Mouse (Mus musculus) midbrain, embryonic 13.5 days (tissue): Measurements from ENCODE around the gene Elovl6. TPM values are rescaled to one million over a fixed set of nuclear protein-coding genes. Genes with fewer than 3 reads are reported as not detected.
A peak's percentile ranks its signal among the peaks of the same experiment; 100 is the strongest.

ENCODE experiments used
- ATAC-seq: fragments of 200-750 bp; cut with Nextera tagmentation; 2 replicates; pipeline ENCODE4 v1.8.0; 2017; ENCODE audit warnings: mild to moderate bottlenecking, moderate TSS enrichment, moderate library complexity
- H3K27ac ChIP-seq: fragments of 300-500 bp; sonication (generic); 2 replicates; pipeline ENCODE4 v1.5.1; 2015; ENCODE audit warnings: inconsistent platforms, mild to moderate bottlenecking, moderate library complexity
- H3K27me3 ChIP-seq: fragments of 300-500 bp; sonication (generic); 2 replicates; pipeline ENCODE4 v1.6.1; 2015; ENCODE audit warnings: mild to moderate bottlenecking, inconsistent platforms
- H3K36me3 ChIP-seq: fragments of 300-500 bp; sonication (generic); 2 replicates; pipeline ENCODE4 v1.6.1; 2015; ENCODE audit warnings: mild to moderate bottlenecking, inconsistent platforms
- H3K4me1 ChIP-seq: fragments of 300-500 bp; sonication (generic); replicated peaks from 2 replicates; pipeline ENCODE4 v1.6.1; 2015; ENCODE audit warnings: inconsistent platforms
- H3K4me2 ChIP-seq: fragments of 300-500 bp; sonication (generic); replicated peaks from 2 replicates; pipeline ENCODE4 v1.6.1; 2015; ENCODE audit warnings: moderate library complexity, mild to moderate bottlenecking, inconsistent platforms
- H3K4me3 ChIP-seq: fragments of 300-500 bp; sonication (generic); replicated peaks from 2 replicates; pipeline ENCODE4 v1.5.1; 2015; ENCODE audit warnings: mild to moderate bottlenecking, inconsistent platforms
- H3K9ac ChIP-seq: fragments of 300-500 bp; sonication (generic); replicated peaks from 2 replicates; pipeline ENCODE4 v1.6.1; 2015; ENCODE audit warnings: mild to moderate bottlenecking, inconsistent platforms
- H3K9me3 ChIP-seq: fragments of 300-500 bp; sonication (generic); 2 replicates; pipeline ENCODE4 v1.6.1; 2016; ENCODE audit warnings: mild to moderate bottlenecking, inconsistent platforms
- WGBS: fragments of 180-500 bp; shearing (Covaris S2); methylation state at CpG from one replicate; pipeline ENCODE4 v1.1.7; 2015; 5-methylcytosine and 5-hydroxymethylcytosine counted together
- polyA plus RNA-seq: library from polyadenylated mRNA; unstranded; fragments of >200 nt; fragmentation: Nextera tagmentation; extraction: Ambion mirVana; gene quantifications from 2 replicates; pipeline ENCODE4 v1.2.1, GENCODE M21; 2015

Elovl6 gene
- polyA plus RNA-seq, 1 experiment from 2014 or later = 31.2 TPM

DNA sequence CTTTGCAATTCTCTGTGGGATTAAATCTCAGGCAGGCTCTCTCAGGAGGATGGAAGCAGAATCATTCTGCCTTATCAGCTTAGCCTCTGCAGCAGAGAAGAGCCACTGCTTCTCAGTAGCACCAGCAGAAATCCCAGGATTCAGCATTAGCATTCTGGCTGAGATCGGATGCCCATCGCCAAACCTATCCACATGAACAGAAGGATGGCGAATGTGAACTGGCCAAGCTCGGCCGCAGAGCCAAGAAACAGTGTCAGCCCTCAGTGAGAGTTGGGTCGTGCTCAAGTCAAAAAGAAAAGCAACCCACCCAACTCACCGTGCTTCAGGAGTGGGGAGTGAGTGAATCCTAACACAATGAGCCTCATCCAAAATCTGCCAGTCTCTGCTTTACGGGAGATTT is 119.6 kb downstream of the Elovl6 start:
- WGBS = 90% methylated on average over 8 of the region's 8 CpGs
- Histone ChIP-seq H3K9me3 (no peaks in the 10 kb centered on the region), H3K4me2 (no peak overlapping the region), H3K4me3 (no peak overlapping the region), H3K27me3 (no peaks in the 10 kb centered on the region), H3K27ac (no peak overlapping the region), H3K4me1 (0 out of 2 replicates have a peak, but pooled peaks cover 4% of the 10 kb centered on the region), H3K9ac (no peak overlapping the region), H3K36me3 (no peaks in the 10 kb centered on the region)
- no peak for ATAC-seq

- no peaks in the 10 kb centered on the region for H3K36me3 ChIP-seq
- no peak overlapping the region for H3K9ac ChIP-seq
- H3K4me2 ChIP-seq = no peak overlapping the region
- H3K27me3 ChIP-seq = no peaks in the 10 kb centered on the region
- 0 out of 2 replicates have a peak, but pooled peaks cover 4% of the 10 kb centered on the region for H3K4me1 ChIP-seq
- 91% methylated on average over 4 of the region's 4 CpGs for WGBS
- H3K4me3 ChIP-seq = no peak overlapping the region
- ATAC-seq = no peak
- no peak overlapping the region for H3K27ac ChIP-seq
- H3K9me3 ChIP-seq = no peaks in the 10 kb centered on the region
These were observed 120.3 kb downstream of the Elovl6 start for GRCm38 (mm10) chr3:129652476-129652875.

- Histone ChIP-seq H3K4me1 (no peaks in the 10 kb centered on the region), H3K36me3 (no peaks in the 10 kb centered on the region), H3K27ac (no peak overlapping the region), H3K9ac (no peak overlapping the region), H3K9me3 (no peaks in the 10 kb centered on the region), H3K27me3 (no peaks in the 10 kb centered on the region), H3K4me2 (no peak overlapping the region), H3K4me3 (no peak overlapping the region)
- no peak for ATAC-seq
- WGBS = 80% methylated on average over 4 of the region's 4 CpGs
These were observed 124.4 kb downstream of the Elovl6 start for GRCm38 (mm10) chr3:129656540-129656939.

GRCm38 (mm10) chr3:129657222-129657621 is 125.1 kb downstream of the Elovl6 start:
- Histone ChIP-seq H3K9ac (no peak overlapping the region), H3K27ac (no peak overlapping the region), H3K4me1 (no peaks in the 10 kb centered on the region), H3K27me3 (no peaks in the 10 kb centered on the region), H3K4me3 (no peak overlapping the region), H3K36me3 (no peaks in the 10 kb centered on the region), H3K4me2 (no peak overlapping the region), H3K9me3 (no peaks in the 10 kb centered on the region)
- 89% methylated on average over 9 of the region's 9 CpGs for WGBS
- no peak for ATAC-seq

- no peak overlapping the region for H3K9ac ChIP-seq
These were observed 125.6 kb downstream of the Elovl6 start for GRCm38 (mm10) chr3:129657775-129658174.

DNA sequence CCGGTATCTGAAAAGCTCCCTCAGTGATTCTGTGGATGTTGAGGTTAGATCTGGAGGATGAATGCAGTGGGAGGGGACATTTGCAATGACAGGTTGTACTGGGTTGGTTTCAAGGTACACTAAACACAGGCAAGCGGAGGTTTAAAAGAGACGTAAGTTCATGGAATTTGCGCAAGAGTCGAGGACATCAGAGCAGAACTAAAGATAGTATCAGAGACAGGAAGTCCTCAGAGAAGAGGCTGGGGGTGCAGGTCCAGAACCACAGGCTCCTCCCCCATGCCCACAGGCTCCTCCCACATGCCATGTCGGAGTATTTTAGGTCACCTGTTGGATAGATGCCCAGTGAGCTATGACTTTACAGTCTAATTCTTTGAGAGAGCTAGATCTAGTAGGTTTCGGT is 126.6 kb downstream of the Elovl6 start:
- Histone ChIP-seq H3K4me3 (no peak overlapping the region), H3K27ac (no peak overlapping the region), H3K36me3 (no peaks in the 10 kb centered on the region), H3K27me3 (no peaks in the 10 kb centered on the region), H3K4me1 (no peaks in the 10 kb centered on the region), H3K9ac (no peak overlapping the region), H3K9me3 (0 out of 2 replicates have a peak, but pooled peaks cover 3% of the 10 kb centered on the region), H3K4me2 (no peak overlapping the region)
- WGBS = 93% methylated on average over 7 of the region's 7 CpGs
- no peak for ATAC-seq

More at GRCm38 (mm10) chr3:129657775-129658174, 125.6 kb downstream of the Elovl6 start:
- no peak overlapping the region for H3K4me2 ChIP-seq
- 0 out of 2 replicates have a peak, but pooled peaks cover under 1% of the 10 kb centered on the region for H3K9me3 ChIP-seq
- H3K4me3 ChIP-seq = no peak overlapping the region
- H3K27ac ChIP-seq = no peak overlapping the region
- H3K36me3 ChIP-seq = no peaks in the 10 kb centered on the region
- H3K27me3 ChIP-seq = no peaks in the 10 kb centered on the region
- 92% methylated on average over 11 of the region's 11 CpGs for WGBS
- no peaks in the 10 kb centered on the region for H3K4me1 ChIP-seq
- no peak for ATAC-seq

DNA sequence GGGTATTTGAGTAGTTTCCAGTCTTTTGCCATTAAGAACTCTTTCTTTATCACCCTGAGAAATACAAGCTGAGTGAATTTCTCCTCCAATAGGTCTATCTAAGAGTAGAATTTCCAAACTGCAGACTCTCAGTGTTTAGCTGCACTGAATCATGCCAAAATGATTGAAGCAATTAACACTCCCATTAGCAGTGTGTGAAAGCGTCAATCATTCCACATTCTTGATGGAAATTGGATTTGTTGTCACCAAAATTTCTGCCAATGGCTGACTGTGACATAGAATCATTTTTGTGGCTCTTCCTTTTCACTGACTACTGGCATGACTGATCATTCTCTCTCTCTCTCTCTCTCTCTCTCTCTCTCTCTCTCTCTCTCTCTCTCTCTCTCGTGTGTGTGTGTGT is 131.8 kb downstream of the Elovl6 start:
- H3K9ac ChIP-seq = no peak overlapping the region
- H3K27ac ChIP-seq = no peak overlapping the region
- no peaks in the 10 kb centered on the region for H3K4me1 ChIP-seq
- 0 out of 2 replicates have a peak, but pooled peaks cover 5% of the 10 kb centered on the region for H3K9me3 ChIP-seq
- no peaks in the 10 kb centered on the region for H3K36me3 ChIP-seq
- ATAC-seq = no peak
- 87% methylated on average over 2 of the region's 2 CpGs for WGBS
- no peak overlapping the region for H3K4me2 ChIP-seq
- H3K27me3 ChIP-seq = no peaks in the 10 kb centered on the region
- H3K4me3 ChIP-seq = no peak overlapping the region

GRCm38 (mm10) chr3:129675923-129676322 is 143.8 kb downstream of the Elovl6 start:
- no peak overlapping the region for H3K9ac ChIP-seq
- H3K27ac ChIP-seq = no peak overlapping the region
- no peaks in the 10 kb centered on the region for H3K4me1 ChIP-seq
- no peaks in the 10 kb centered on the region for H3K36me3 ChIP-seq
- no peaks in the 10 kb centered on the region for H3K27me3 ChIP-seq
- H3K9me3 ChIP-seq = no peaks in the 10 kb centered on the region
- 91% methylated on average over 7 of the region's 7 CpGs for WGBS
- no peak overlapping the region for H3K4me2 ChIP-seq
- H3K4me3 ChIP-seq = no peak overlapping the region
- ATAC-seq = no peak

GRCm38 (mm10) chr3:129680258-129680657 is 148.1 kb downstream of the Elovl6 start:
- ATAC-seq = no peak
- WGBS = 67% methylated on average over 5 of the region's 5 CpGs
- Histone ChIP-seq H3K4me3 (no peak overlapping the region), H3K27ac (no peak overlapping the region), H3K9me3 (no peaks in the 10 kb centered on the region), H3K9ac (no peak overlapping the region), H3K36me3 (no peaks in the 10 kb centered on the region; the same call in 1 of the 2 replicates), H3K4me1 (no peaks in the 10 kb centered on the region), H3K4me2 (no peak overlapping the region), H3K27me3 (no peaks in the 10 kb centered on the region)

- H3K9ac ChIP-seq = no peak overlapping the region
- H3K4me3 ChIP-seq = no peak overlapping the region
- H3K4me1 ChIP-seq = no peaks in the 10 kb centered on the region
- H3K4me2 ChIP-seq = no peak overlapping the region
- no peak overlapping the region for H3K27ac ChIP-seq
- H3K9me3 ChIP-seq = no peaks in the 10 kb centered on the region
- WGBS = 94% methylated on average over 4 of the region's 4 CpGs
- H3K36me3 ChIP-seq = no peaks in the 10 kb centered on the region; the same call in 1 of the 2 replicates
- ATAC-seq = no peak
- H3K27me3 ChIP-seq = no peaks in the 10 kb centered on the region
These were observed 149.7 kb downstream of the Elovl6 start for GRCm38 (mm10) chr3:129681841-129682240.

DNA sequence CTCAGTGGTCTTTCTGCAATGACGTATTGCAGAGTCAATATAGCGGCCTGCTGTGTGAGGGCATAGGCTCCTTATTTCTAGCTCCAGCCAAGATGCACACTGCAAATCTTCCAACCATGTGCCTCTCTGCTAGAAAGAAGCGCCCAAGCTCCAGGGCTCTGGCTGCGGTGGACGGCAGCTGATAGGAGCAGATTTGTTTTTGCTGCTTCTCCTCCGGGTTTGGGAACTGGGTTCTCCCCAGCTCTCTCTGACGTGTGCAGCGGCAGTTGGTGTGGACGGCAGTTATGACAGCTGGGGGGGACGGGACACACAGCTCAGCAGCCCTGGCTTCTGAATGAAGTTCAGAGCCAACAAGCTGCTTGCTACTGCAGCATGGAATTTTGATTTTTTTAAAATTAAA is 150.2 kb downstream of the Elovl6 start:
- Histone ChIP-seq H3K4me2 (no peak overlapping the region), H3K4me1 (no peaks in the 10 kb centered on the region), H3K9ac (no peak overlapping the region), H3K36me3 (no peaks in the 10 kb centered on the region; the same call in 1 of the 2 replicates), H3K4me3 (no peak overlapping the region), H3K27me3 (no peaks in the 10 kb centered on the region), H3K9me3 (no peaks in the 10 kb centered on the region), H3K27ac (no peak overlapping the region)
- no peak for ATAC-seq
- 92% methylated on average over 10 of the region's 10 CpGs for WGBS

- no peak for ATAC-seq
- H3K4me1 ChIP-seq = no peaks in the 10 kb centered on the region
- no peaks in the 10 kb centered on the region; the same call in 1 of the 2 replicates for H3K36me3 ChIP-seq
- H3K9me3 ChIP-seq = no peaks in the 10 kb centered on the region
- no peak overlapping the region for H3K9ac ChIP-seq
- H3K4me3 ChIP-seq = no peak overlapping the region
- 91% methylated on average over 10 of the region's 10 CpGs for WGBS
- H3K27ac ChIP-seq = no peak overlapping the region
- H3K4me2 ChIP-seq = no peak overlapping the region
- no peaks in the 10 kb centered on the region for H3K27me3 ChIP-seq
These were observed 151.0 kb downstream of the Elovl6 start for GRCm38 (mm10) chr3:129683060-129683679.

- ATAC-seq = peak; percentile 30; the same call in 1 of the 2 replicates
- Histone ChIP-seq H3K27ac (no peak overlapping the region), H3K27me3 (no peaks in the 10 kb centered on the region), H3K9me3 (no peaks in the 10 kb centered on the region), H3K36me3 (no peaks in the 10 kb centered on the region; the same call in 1 of the 2 replicates), H3K9ac (no peak overlapping the region), H3K4me3 (no peak overlapping the region), H3K4me1 (no peaks in the 10 kb centered on the region), H3K4me2 (no peak overlapping the region)
- WGBS = 90% methylated on average over 12 of the region's 12 CpGs
These were observed 154.0 kb downstream of the Elovl6 start for GRCm38 (mm10) chr3:129686196-129686595.
